Mouse (Mus musculus) midbrain, embryonic 14.5 days (tissue): ENCODE measurements at regions not wholly inside any gene's neighbourhood (a gene's known extent, or its start where the extent isn't known, plus 50 kb on each side); places are given as distances from the start of the nearest gene placed in this dataset.
"Not testable (repeated sequence)": the region's sequence is repeated elsewhere in the genome, so short reads cannot be mapped to it uniquely, and the experiment has no call there.

Experiments used
- ATAC-seq: fragments of 200-750 bp; cut with Nextera tagmentation; 2 replicates; pipeline ENCODE4 v1.8.0; 2017; ENCODE audit warnings: moderate number of reproducible peaks, moderate library complexity; ENCODE audit not compliant: low FRiP score, low TSS enrichment
- DNase-seq: peaks from one replicate; pipeline ENCODE4 v3.0.0-alpha.2; 2015
- H3K27ac ChIP-seq: fragments of 300-500 bp; sonication (generic); replicated peaks from 2 replicates; pipeline ENCODE4 v1.5.1; 2014; ENCODE audit warnings: mild to moderate bottlenecking, low read depth, low read length, moderate library complexity
- H3K27me3 ChIP-seq: fragments of 300-500 bp; sonication (generic); 2 replicates; pipeline ENCODE4 v1.6.1; 2014; ENCODE audit warnings: low read length, control low read depth, mixed read lengths; ENCODE audit not compliant: control insufficient read depth, insufficient read depth
- H3K36me3 ChIP-seq: fragments of 300-500 bp; sonication (generic); 2 replicates; pipeline ENCODE4 v1.6.1; 2014; ENCODE audit warnings: low read length, control low read depth; ENCODE audit not compliant: control insufficient read depth, insufficient read depth
- H3K4me1 ChIP-seq: fragments of 300-500 bp; sonication (generic); 2 replicates; pipeline ENCODE4 v1.6.1; 2014; ENCODE audit warnings: mild to moderate bottlenecking, antibody characterized with exemption, low read length, control low read depth; ENCODE audit not compliant: control insufficient read depth, insufficient read depth
- H3K4me2 ChIP-seq: fragments of 300-500 bp; sonication (generic); 2 replicates; pipeline ENCODE4 v1.6.1; 2014; ENCODE audit warnings: mild to moderate bottlenecking, low read length, moderate library complexity
- H3K4me3 ChIP-seq: fragments of 300-500 bp; sonication (generic); replicated peaks from 2 replicates; pipeline ENCODE4 v1.5.1; 2014; ENCODE audit warnings: low read depth, low read length
- H3K9ac ChIP-seq: fragments of 300-500 bp; sonication (generic); replicated peaks from 2 replicates; pipeline ENCODE4 v1.6.1; 2014; ENCODE audit warnings: mild to moderate bottlenecking, low read length, moderate library complexity
- H3K9me3 ChIP-seq: fragments of 300-500 bp; sonication (generic); 2 replicates; pipeline ENCODE4 v1.6.1; 2016; ENCODE audit warnings: low read length, control low read depth, mixed read lengths; ENCODE audit not compliant: control insufficient read depth
- WGBS: fragments of 180-500 bp; shearing (Covaris S2); extraction: QIAGEN DNeasy Blood & Tissue Kit; methylation state at CpG from one replicate; pipeline ENCODE4 v1.1.7; 2014; 5-methylcytosine and 5-hydroxymethylcytosine counted together

GRCm38 (mm10) chr17:14116223-14116622 is 56.9 kb upstream of the Gm7358 start:
- Histone ChIP-seq H3K9me3 (no peaks in the 10 kb centered on the region), H3K36me3 (no peaks in the 10 kb centered on the region), H3K27ac (no peak overlapping the region), H3K27me3 (no peaks in the 10 kb centered on the region), H3K4me2 (no peak overlapping the region), H3K4me1 (no peaks in the 10 kb centered on the region), H3K9ac (no peak overlapping the region), H3K4me3 (no peak overlapping the region)
- DNase-seq (no peak), ATAC-seq (no peak)
- 89% methylated on average over 2 of the region's 2 CpGs for WGBS

- 80% methylated on average over 2 of the region's 2 CpGs for WGBS
- H3K4me2 ChIP-seq = no peak overlapping the region
- no peaks in the 10 kb centered on the region for H3K27me3 ChIP-seq
- DNase-seq (no peak), ATAC-seq (no peak)
- H3K27ac ChIP-seq = no peak overlapping the region
- no peak overlapping the region for H3K9ac ChIP-seq
- H3K4me1 ChIP-seq = no peaks in the 10 kb centered on the region
- no peak overlapping the region for H3K4me3 ChIP-seq
- no peaks in the 10 kb centered on the region for H3K36me3 ChIP-seq
- no peaks in the 10 kb centered on the region for H3K9me3 ChIP-seq
These were observed 55.5 kb upstream of the Gm7358 start for GRCm38 (mm10) chr17:14114856-14115255.

GRCm38 (mm10) chr17:14111692-14112091 is 52.4 kb upstream of the Gm7358 start:
- not testable (repeated sequence) for ATAC-seq
- 23% methylated on average over 1 of the region's 1 CpGs for WGBS

More at GRCm38 (mm10) chr17:14111692-14112091, 52.4 kb upstream of the Gm7358 start:
- not testable (repeated sequence) for H3K4me1 ChIP-seq, H3K27ac ChIP-seq, H3K27me3 ChIP-seq, H3K4me3 ChIP-seq, H3K9me3 ChIP-seq, H3K36me3 ChIP-seq, H3K9ac ChIP-seq, H3K4me2 ChIP-seq
- peak; percentile 58 for DNase-seq
